Mouse (Mus musculus) adrenal gland, adult 8-10 months (tissue): ENCODE measurements around the gene Col18a1. TPM values are rescaled to one million over a fixed set of nuclear protein-coding genes. Genes with fewer than 3 reads are reported as not detected.

Experiments used
- DNase-seq: peaks from one replicate; pipeline ENCODE4 v3.0.0; 2022
- total RNA-seq, 4 experiments: library from RNA; stranded (reverse); gene quantifications; 2 replicates each; pipeline ENCODE4 v1.2.4; 2022

Gene Col18a1
- total RNA-seq: 10 to 100 TPM; 41.9 to 49.0 (median 48.0) TPM

DNA sequence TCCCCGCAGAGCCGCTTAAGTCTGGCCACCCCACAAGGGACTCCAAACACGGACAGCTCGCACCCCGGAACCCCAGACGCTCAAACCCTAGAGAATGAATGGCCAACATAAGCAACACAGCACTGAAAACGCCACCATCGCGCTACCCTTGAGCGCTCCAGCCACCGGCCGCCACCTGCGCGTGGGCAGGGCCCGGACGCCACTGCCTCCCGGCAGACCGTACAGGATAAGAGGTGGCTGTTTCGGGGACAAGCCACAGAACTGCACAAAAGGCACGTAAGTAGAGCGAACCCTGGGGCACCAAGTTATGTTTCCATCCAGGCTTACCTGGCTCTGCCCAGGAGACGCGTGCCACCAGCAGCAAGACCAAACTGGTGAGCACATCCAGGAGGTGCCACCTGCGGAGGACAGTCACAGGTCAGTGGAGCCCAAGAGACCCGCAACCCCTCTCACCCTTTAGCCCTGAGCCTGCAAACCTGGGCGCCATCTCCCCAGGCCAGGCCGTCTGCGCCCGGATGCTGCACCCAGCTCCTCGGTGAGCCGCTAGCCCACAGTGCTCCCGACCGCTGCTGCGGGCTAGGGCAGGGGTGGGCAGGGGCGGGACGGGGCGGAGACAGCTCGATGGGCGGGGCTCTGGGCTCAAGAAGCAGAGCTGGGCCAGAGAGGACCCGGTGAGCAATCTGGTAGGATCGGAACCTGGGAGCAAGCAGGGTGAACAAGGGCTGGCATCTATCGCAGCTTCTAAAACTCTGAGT lies at the start of gene Col18a1:
TSS of gene Col18a1 (minus strand) at position 586 of the 755 bp plus-strand sequence.
- no peak for DNase-seq

DNA sequence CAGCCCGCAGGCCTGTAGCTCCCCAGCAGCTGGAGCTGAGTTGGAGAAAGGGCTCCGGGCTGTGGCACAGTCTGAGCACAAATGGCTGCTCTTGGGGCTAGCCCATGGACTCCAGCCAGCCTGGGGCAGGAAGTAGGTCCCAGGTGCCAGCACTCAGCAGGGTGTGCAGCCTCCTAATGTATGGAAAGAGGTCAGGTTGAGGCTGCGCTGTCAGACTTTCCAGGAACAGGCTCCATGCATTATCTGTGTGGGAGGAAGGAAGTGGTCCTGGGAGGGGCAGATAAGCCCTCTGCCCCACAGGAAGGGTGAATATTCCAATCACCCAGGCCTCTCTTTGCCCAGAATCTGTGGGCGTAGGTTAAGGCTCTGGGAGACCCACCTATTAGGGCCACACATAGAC lies 49.3 kb upstream of the Col18a1 start:
- no peak for DNase-seq

DNA sequence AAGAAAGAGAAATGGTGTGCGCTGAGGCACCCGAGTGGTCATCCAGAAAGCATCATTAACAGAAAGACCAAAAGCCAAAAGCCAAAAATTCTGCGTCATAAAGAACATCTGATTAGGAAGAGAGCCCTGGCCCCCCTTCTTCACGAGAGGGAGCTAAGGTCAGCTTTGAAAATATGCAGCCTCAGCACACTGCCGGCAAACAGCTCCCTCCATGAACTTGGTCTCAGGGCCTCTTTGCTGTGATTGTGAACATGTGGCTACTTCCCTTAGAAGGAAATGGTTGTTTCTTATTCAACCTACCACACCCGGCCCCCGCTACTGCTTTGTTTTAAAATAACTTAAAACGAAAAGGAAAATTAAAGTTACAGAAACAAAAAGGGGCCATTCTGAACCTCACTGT lies 48.2 kb upstream of the Col18a1 start:
- no peak for DNase-seq

DNA sequence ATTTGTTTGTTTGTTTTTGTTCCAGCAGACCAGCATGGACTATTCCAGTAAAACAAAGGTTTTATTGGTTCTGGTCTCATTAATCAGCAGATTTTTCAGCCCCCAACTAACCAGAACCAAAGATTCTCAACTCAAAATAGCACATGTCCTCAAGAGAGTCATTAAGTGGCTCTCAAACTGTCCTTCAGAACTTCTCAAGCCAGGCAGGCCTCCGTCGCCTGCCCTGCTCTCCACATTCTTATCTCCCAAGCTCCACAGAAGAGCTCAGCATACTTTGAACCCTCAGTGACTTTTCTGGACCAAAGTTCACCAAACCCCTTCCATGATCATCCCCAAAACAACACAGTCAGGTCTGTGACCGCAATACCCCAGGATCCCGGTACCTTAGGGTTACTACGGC lies 47.1 kb upstream of the Col18a1 start:
- no peak for DNase-seq

DNA sequence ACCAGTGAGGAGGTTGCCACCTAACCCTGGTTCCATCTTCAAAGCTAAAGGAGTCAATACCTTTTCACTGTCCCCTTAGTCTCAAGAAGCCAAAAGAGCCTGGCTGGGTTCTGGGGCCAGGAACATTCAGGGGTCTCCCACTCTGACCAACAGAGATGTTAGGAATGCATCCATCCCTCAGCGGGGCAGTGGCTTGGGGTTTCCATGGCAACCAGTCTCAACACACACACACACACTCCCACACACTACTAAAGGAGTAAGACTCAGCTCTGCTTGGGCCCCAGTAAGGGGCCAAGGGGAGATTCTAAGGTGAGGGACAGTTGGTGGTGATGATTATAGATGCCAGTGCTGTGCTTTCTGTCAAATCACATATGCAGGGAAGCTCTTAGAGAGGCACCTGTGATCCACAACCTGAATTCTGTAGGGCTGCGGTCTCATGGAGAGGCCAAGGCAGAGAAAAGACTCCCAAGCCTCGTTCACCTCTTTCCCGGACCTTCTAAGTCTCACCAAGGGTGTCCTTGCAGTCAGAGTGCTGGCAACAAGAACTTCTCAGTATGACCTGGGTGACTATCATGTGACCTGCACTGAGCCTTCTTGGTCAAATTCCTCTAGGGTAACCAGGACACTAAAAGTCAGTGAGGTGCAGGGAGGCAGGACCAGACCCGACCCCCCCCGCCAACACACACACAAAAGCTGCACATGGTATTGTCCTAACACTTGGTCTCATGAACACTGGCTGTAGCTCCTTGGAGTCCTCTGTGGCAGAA lies 46.2 kb upstream of the Col18a1 start:
- no peak for DNase-seq

DNA sequence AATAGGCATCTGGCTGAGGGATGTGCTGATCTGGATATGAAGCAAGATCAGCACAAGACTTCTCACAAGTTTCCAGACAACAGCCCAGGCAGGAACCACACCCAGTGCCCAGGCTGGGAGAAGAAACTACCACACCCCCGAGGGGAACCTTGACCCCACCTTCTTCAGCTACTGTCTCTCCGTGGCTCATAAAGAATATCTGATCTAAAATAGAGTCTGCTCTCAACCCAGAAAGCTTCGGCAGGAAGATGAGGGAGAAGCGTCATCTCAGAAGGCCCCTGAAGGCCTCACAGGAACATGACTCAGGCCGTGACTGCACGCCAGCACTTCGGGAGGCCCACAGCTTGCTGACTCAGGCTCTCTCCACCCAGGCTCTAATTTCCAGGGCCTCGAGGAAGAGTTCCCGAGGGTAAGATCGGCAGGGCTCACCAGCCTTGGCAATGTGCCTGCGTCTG lies 44.8 kb upstream of the Col18a1 start:
- DNase-seq: peak; percentile 85

DNA sequence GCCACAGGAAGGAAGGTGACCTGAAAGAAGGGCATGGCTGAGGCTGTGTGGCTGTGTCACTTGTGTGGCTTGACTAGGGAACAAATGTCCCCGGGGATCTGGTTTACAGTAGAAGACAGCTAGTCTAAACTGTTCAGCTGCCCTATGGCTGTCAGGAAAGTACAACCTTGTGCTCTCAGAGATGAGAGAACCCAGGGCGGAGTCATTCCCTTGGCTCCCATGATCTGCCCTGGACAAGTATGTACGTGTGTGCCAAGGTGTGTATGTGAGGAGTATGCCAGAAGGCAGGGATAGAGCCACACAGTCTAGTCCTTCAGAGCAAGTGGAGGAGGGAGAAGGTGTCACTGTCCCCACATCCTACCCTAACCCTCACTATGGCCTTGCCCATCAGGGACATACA lies 44.3 kb upstream of the Col18a1 start:
- no peak for DNase-seq

DNA sequence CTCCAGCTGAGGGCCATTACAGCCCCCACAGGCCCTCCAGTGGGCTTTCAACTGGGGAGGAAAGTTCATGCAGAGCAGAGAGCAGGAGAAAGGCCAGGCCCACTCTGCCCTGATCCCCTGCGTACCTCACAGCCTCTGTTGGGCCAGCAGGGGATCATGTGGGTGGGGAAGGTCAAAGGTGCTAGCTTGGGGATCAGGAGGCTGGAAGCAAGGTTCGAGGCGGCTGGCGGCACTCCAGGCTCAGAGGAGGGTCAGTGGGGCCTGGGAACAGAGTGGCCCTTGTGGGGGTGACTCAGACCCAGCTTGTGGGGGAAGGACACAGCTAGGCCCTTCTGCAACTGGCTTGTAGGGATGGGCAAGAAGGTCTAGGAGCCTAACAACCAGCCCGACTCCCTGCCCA lies 42.9 kb upstream of the Col18a1 start:
- no peak for DNase-seq

DNA sequence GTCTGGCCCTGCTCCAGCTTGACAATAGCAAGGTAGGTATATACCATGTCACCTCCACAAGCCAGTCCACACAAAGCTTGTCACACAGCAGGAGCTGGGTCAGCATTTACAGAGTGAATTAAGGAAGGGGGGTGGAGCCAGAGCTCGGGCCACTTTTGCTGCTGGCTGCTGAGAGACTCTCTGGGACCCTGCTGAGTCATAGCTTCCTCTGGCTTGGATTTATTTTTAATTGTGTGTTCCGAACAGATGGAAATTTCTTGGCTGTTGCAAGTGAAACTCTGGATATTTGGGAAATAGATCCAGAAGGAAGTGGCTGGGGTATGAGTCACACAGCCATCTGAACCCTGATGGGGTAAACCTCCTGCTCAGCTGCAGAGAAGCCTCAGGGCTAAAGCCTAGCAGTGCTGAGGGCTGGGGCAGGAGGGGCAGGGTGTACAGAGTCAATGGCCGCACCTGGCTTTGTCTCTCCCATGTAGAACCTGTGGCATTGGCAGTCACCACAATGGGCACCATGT lies 40.3 kb upstream of the Col18a1 start:
- DNase-seq: peak; percentile 55

DNA sequence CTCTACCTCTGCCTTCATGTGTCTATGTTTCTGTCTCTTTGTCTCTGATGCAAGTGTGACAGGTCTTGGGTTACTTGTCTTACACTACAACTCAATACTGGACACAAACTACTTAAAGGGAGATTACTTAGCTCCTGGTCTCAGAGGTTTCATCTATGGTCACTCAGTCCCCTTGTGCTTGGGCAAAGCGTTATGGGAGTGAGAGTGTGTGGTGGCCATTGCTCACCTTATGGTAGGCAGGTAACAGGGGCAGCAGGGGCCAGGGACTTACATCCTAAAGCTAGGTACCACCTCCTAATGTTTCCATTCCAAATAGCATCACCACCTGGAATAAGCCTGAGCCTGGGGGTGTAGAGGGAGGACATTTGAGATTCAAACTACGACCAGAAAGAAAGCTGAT lies 39.8 kb upstream of the Col18a1 start:
- no peak for DNase-seq

DNA sequence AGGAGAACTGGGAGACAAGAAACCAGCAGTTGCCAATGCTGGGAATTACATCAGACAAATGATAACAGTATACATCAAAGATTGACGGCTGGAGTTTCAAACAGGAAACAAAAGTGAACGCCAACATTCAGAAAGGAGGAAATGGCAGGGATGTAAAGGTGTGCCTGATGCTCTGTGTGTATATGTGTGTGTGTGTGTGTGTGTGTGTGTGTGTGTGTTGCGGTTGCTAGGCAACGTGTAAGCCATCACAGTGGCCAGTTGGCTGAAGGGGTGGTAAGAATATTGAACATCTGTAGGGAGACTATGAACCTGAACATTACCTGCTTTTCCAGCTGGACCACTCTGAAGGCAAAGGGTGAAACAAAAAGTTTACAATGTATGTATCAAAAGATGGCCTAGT lies 37.6 kb upstream of the Col18a1 start:
- no peak for DNase-seq

DNA sequence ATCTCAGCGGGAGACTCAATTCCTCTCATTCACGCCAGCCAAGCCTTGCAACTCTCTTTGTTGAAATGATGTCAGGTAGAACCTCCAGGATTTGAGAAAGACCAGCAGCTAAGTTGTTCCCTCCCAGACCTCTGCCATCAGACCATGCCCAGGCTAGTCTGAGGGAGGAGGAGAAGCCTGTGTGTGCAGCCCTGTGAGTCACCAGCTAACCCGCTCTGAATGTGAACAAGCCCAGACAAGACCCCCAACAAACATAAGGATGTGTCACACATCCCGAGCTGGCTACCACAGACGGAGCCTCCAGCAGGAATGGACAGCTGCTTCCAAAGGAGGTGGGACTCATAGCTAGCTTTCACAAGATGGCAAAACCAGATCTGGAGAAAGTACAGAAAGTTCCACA lies 35.6 kb upstream of the Col18a1 start:
- no peak for DNase-seq

DNA sequence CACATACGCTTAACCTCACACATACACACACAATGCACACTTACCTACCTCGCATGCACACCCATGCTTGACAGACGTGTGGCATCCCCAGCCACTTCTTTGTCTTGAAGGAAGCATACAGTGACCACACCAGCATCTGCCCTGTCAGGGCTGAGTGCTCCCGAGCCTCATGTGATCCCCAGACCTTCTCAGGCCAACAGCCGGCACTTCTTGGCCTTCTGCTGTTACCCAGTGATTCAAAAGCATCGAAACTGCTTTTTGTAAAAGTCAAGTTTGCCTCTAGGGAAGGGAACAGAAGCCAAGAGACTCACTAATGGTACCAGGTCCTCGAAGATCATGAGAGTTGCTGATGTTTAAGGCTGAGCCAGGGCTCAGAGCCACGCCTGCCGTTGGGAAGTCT lies 33.9 kb upstream of the Col18a1 start:
- DNase-seq: no peak

DNA sequence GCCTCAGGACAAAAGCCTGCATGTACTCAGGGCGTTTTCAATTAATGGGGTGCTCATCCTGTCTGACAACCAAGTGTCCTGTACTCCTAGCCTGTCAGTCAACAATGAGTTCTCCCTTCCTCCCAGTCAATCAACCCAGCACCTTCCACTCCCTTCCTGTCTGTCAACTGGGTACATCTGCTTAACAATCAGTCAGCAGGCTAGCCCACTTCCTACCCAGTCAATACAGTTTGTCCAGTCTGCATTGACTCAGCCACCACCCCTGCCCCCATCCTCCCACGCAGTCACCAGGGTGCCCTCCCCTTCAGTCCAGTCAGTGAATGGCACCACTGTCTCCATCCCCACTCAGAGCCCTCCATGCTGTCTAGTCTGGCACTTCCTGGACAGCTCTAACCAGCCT lies 32.9 kb upstream of the Col18a1 start:
- no peak for DNase-seq

DNA sequence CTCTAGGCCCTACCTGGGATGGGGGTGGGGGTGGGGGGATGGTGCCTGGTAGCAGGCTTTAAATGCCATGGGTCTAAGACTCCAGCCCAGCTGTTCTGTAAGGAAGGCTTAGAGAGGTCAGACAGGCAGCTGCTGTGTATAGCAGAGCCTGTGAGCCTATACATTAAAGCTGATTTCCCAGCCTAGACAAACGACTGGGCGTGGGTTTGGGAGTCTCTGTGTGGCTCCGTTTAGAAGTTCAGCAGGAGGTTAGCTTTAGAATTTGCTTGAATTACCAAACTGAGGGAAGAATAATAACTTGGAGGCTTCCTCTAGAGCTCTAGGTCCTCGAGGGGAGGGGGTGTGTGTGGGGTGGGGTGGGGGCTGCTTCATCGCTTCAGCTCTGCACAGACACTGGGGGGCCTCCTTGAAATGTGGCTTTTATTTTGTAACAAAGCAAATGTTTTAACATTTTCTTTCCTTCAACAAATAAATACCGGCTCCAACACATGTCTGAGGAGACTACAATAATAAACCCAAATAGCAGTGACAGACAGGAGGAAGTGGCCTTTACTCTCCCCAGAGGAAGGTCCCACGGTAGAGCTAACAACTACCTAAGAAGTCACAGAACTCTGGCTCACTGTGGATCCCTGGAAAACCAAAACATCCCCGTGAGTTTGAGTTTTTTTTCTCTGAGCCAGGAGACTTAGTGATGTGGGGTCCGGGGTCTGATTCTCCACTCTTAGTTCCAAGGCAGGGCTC lies 31.3 kb upstream of the Col18a1 start:
- no peak for DNase-seq

DNA sequence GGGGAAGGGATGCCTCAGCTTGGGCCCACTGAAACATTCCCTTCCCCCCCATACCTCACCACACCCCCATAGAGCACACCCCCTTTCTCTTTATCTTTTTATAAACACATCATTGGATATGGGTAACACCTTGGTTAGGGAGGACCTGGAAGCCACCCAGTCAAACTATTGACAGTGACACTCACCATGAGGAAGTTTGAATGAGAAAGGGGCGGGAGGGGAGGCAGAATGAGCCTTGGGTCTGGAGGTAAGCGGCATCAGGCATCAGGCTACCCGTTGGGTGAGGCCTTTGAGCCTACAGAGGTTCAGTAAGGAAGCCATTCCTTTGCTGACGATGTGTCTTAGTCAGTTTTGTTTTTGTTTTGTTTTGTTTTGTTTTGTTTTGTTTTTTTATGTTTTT lies 30.3 kb upstream of the Col18a1 start:
- DNase-seq: no peak

DNA sequence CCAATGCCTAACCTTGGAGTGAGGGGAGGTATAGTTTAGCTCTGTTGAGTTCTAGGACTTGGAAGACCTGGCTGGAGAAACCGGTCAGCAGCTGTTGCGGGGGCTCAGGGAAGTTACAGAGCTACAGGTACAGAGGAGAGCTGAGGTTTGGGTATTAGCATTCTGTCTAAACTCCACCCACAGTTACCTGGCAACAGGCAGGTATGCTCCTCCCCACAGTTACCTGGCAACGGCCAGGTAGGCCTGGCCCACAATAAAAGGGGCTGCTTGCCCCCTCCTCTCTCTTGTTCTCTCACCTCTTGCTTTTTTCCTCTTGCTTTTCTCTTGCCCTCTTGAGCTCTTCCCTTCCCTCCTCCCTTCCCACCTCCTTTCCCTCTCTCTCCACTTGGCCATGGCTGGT lies 29.8 kb upstream of the Col18a1 start:
- DNase-seq: no peak

DNA sequence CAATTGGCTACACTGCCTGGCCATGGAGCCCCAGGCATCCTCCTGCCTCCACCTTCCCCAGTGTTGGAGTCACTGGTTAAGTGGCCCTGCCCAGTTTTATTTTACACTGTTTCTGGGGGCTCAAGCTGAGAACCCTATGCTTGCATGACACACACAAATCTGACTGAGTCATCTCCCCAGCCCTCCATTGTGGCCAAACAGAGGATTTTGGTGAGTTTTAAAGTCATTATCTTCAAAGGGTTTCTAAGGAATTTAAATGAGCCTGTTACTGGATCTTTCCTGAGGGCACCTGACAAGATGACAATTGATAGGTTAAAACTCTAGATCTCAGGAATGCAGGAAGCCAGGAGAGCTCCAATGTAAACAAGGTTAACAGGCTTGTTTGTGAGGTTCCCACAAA lies 27.1 kb upstream of the Col18a1 start:
- no peak for DNase-seq

DNA sequence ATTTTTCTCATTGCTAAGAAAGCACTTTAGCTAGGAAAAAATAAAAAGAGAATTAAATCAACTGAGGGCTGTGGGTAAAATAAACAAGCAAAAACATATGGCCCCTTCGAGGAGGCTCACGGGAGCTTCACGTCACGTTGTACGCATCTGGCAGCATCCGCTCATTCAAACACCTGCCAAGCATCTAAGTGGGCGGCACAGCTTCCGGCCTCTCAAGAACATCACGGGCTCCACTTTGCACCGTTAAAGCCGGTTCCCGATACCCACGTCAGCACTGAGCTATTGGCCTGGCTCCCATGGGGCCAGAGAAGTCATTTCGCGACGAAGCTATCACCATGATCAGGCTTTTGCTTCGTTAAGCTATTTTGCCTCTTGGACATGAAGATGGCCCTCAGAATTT lies 26.4 kb upstream of the Col18a1 start:
- DNase-seq: no peak

DNA sequence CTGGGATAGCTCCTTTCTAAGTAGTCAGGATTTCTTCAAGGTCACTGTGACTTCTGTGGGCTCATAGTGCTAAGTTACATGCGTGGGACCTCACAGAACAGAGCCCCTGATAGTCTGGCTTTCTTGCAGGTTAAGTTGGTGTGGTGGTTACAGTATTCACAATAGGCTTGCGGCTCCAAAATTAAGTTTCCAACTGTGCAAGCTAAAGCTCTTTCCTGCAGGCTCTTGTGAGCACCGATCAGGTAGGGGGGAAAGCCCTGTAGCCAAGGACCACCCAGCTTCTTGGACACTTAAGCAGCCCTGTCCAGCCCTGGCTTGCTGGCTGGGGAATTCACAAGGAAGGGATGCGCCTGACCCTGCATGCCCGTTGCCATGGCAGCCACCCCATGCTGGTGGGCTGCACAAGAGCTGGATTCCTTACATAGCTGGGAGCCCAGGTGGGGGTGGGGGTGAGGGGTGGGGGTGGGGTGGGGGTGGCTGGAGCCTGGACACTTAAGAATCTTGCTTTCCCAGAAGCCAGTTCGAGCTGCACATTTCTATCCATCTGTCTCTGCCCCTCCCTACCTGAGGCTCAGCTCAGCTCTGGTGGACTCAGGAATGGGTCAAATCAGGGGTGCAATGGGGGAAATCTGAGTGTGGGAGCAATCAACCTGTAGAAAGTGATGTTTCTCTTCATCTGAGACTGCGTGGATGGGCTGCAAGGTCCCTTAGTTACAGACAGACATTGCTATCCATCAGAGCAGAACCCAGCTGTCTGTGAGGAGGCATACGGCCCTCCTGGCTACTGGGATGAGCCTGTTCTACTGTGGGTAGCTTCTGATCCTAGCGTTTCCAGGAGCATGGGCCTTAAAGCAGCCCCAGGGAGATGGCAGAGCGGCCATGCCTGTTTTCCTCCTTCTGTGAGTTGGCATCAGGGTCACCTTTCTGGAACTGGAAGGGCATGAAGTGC lies 24.9 kb upstream of the Col18a1 start:
- no peak for DNase-seq

DNA sequence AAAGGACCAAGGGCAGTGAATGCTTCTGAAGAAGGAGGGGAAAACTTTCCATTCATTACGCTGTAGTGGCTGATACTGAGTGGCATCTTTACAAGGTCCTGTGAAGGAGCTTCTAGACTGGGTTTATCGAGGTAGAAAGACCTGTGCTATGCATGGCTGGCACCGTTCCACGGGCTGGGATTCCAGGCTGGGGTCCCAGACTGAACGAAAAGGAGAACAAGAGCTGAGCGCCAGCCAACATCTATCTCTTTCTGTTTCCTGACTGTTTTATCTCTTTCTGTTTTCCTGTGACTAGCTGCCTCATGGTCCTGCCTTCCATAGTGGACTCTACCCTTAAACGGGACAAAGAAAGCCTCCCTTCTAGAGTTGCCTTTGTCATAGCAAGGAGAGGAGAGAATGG lies 21.1 kb upstream of the Col18a1 start:
- no peak for DNase-seq

DNA sequence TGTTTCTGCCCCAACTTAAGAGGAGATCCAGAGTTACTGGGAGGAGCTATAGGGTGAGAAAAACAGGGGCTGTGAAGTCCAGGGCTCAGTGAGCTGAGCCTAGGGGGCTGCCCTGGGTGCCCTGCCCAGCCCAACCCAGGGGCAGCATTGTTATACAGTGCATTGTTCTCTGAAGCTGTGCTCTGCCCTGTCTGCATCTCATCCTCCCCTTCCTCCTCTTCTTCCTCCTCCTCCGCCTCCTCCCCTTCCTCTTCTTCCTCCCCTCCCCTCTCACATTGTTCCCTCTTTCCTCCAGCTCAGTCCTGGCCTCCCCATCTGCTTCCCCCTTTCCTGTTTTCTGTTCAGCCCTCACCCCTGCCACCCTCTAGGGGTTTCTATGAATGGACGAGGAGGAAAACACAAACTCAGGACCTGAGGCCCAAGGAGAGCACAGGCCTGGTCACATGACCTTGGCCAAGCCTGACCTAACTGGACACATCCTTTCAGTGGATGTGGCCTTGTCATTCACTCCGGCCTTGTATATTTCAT lies 16.5 kb upstream of the Col18a1 start:
- DNase-seq: peak; percentile 36
